Mouse (Mus musculus) lung, postnatal 4 days (tissue): ENCODE results near the gene Igsf21.

ENCODE experiments used
- DNase-seq, 2 experiments: peaks; one replicate each; pipeline ENCODE4 v3.0.0; 2021

Igsf21 gene

DNA sequence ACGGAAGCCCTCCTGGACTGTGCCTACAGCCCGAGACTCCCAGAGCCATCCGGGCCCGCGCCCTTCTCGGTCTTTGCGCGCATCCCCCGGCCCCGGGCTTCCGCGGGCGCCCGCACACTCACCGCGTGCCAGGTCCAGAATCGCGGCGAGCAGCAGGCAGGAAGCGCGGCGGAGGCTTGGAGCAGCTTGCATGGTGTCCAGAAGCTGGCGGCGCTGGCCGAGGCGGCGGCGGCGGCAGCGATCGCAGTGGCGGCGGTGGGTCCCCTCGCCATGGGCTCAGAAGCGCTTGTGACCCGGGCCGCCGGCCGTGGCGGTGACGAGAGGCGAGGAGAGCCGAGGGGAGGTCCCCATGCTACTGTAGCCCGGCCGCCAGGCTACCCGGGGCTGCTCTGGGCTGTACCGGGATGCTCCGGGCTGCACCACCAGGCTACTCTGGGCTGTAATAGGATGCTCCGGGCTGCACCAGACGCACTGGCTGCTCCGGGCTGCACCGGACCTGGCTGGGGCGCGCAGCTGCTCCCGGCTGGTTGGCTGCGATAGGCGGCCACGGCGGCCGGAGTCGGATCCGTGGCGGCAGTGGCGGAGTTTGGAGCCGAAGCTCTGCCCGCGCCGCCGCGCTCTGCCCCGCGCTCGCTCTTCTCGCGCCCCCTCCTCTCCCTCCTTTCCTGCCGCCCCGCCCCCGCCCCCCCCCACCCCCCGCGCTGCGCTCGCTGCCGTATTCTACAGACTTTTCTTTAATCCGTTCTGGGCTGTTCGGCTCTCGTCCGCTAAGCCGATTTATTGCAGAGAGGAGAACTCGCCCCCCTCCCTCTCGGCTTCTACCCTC, at the start of gene Igsf21:
Igsf21 (minus strand) TSS at position 605 of the 826 bp plus-strand sequence.
- DNase-seq = peak in 1 of 2 experiments; percentile 24

DNA sequence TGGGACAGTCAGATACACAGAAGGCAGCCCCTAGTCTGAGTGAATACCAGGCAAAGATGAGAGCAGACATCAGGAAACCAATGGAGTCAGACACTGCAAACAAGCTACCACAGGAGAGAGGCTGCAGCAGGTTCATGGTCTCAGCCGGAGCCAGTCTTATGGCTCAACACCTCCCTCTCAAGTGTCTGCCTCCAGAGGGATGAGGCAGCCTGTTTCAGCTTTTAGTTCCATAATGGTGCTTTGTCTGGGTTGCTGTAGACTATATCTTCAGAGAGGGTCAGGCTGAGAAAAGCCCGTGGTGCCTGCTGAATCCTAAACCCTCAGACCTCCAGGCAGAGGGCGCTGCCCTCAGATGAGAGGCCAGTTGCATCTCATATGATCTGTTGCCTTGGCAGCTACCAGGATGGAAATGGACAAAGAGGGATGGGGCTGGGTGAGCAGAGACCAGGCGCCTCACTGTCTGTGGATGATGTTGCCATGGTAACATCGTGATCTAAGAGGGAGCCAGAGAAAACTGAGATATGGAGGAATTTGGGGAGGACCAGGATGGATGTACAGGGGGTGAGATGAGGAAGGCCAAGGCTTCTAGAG, 39.2 kb upstream of the Igsf21 start:
- DNase-seq = no peak

DNA sequence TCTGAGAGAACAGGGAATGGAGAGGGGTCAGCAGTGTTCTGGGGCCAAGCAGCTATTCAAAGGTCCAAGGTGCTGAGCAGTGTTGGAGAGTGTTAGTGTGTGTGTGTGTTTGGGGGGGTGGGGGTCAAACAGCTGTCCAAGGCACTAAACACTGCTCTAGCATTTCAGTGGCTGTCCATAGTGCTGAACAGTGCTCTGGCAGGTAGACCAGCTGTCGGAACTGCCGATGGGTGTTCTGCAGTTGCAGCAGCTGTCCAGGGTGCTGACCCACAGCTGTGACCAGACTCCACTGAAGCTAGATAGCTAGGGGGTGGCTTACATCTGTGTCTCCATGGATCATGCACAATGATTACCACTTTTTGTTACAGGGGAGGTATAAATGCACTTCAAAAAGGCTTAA, 36.8 kb upstream of the Igsf21 start:
- peak; percentile 47 to 53 for DNase-seq

DNA sequence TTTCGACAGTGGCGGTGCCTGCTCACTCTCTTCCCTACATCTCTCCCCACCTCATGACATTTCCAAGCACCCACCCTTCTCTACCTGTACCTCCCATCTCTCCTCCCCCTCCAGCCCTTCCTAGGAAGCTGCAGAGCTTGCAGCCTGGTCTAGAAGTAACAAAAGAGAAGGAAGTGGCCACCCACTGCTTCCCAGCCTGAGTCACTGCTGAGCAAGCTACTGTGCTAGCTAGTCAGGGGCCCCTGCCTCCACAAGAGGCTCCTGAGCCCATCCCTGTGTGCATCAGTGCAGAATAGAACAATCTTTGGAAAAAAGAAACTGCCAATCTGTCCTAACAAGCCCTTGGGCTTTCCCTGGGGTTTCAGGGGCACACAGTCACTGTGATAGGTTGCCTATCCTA, 31.7 kb upstream of the Igsf21 start:
- DNase-seq = no peak

DNA sequence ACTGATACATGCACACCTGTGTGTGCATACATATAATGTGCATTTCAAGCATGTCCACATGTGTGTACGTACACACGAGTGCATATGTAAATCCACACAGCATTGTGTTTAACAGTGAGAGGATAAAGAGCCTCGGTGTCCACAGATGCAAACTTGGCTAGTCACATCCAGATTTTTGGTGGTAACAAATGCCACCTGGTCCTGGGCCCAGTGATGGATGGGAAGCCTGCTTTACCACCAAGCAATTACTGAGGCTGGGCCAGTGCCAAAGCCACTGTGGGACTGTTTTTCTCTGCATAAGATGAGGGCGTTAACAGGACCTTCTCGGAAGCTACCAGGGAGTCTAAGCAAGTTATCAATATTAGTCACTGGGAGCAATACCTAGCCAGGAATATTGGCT, 25.3 kb upstream of the Igsf21 start:
- DNase-seq = no peak

DNA sequence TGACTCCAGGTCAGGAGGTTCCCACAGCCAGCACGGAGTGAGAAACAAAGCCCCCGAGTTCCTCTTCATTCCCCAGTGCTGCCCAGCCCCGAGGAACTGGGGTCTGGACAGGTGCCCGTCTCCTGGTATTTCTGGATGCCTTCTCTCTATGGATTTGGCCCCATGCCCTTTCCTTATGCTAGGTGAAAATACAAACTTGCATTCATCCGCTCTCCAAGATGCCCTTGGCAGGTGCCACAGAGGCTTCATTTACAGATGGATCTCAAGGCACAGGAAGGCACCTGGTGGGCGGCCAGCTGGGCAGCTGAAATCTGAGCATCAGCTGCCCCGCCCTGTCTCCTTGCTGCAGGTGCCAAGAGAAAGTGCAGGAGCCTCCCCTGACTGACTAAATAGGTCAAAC, 23.9 kb upstream of the Igsf21 start:
- DNase-seq = no peak

DNA sequence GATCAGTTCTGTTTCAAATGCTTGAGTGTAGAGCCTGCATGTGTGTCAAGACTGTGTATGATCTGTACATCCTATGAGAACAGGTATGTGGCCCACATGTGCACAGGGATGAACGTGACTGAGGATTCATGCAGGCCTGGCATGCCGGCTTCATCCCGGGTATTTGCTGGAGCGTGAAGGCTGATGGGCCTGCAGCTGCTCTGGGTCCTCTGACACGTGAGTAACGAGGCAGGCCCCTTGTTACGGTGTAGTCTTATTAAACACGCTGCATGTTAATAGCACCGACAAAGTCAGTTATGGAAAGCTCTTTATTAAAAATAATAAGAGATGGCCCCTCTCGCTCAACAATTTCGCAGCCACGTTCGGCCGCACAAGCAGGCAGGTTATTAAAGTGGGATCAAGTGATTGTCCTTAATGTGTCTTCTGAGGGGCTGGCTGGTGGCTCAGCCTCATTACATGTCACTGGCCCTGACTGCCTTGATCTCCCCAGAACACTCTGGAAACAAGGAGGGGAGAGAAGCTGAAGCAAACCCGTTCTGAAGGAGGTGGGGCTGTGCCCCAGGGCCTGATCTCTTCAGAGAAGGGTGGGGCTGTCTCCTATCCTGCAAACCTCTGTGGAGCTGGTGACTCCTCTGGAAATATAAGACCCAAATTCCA, 22.7 kb upstream of the Igsf21 start:
- DNase-seq = no peak

DNA sequence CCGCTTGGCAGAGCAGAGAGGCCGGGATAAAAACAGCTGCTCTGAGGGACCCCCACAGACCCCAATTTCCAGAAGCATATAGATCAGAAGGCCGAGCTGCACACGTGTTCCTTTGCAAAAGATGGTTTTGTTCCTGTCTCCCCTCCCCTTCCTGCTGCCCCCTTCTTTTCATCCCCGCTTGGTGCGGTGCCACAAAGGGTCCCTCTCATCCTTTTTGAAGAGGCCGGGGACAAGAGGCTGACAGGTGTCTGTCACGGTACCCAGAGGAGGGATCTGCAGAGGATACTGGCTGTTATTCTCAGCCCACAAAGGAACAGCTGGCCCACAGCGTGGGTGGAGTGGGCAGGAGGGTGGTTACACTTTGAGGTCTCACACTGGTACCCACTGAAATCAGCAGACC, 21.3 kb upstream of the Igsf21 start:
- DNase-seq = no peak

DNA sequence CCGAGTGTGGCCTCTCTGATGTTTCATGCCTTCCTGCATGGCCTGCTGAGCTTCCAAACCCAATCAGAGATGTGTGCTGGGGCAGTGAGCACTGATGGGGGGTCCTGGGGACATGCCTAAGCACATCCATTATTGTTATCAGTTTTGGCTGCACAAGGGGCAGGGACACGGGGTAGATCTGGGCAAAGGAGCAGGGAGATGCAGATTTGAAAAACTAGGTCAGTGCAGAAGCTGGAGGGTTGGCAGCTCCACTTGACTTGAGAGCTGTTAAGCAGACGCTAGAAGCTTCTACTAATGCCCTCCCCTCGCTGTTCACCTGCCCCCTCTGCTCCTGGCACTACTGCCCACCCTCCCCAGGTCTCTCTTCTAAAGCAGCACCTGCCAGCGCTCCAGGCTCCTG, 20.5 kb upstream of the Igsf21 start:
- no peak for DNase-seq

DNA sequence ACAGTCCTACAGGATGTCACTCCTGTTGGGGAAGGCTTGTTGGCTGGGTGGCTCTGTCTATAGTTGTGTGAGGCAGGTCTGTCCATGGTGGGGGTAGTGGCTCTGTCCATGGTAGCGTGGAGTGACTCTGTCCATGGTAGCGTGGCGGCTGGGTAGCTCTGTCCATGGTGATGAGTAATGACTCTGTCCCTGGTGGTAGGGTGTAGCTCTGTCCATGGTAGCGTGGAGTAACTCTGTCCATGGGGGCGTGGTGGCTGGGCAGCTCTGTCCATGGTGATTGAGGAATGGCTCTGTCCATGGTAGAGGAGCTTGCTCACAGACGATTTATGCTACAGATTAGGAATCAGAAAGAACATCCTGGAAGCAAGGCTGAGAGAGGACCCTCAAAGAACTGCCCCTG, 12.4 kb upstream of the Igsf21 start:
- peak; percentile 65 to 66 for DNase-seq

DNA sequence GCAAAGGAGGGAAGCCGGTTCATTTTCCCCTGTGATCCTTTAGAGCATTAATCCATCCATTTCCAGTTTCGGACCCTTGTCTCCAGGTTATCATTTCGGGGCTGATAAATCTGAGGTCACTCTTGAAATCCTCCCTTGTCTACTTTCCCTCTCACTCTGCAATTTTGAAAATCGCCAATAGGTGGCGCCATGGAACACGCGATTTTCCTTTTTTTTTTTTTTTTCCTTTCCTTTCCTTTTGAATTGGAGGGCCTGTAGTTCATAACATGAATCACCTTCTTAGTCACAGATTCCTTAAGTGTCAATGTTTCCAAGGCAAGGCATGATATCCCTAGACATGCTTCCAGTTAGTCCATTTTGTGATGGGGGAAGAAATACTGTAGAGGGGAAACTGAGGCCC, 5.8 kb upstream of the Igsf21 start:
- DNase-seq = no peak

DNA sequence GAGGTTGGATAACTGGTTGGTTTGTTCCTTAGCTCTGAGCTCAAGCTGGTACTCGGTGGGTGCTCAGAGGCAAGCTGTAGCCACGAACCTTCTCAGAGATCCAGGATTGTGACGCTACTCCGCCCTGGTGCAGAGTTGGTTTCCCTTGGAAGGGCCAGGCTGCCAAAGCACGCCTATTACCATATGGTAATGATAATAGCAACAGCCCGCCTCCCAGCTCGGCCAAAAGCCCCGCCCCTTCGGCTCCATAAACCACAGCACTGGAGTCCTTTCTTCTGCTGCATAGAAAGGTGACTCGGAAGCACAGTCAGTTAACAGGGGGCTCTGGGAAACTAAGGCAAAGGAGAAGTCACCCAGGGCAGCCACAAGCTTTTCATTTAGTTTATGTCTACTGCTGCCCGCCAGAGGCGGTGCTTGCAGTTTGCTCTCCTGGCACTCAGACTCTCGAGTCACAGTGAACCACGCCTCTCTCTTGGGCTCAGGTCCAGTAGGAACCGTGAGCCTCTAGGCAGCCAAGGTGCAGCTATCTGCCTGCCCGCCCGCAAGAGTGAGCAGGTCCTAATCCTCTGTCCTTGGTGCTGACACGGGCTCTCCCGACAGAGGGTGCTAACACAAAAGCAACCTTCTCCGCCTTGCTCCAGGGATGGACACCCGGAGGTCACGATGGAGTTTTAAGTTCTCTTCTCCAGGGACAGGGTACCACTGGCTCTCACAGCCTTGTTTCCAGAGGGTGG, 2.6 kb upstream of the Igsf21 start:
- DNase-seq = peak; percentile 40 to 61

DNA sequence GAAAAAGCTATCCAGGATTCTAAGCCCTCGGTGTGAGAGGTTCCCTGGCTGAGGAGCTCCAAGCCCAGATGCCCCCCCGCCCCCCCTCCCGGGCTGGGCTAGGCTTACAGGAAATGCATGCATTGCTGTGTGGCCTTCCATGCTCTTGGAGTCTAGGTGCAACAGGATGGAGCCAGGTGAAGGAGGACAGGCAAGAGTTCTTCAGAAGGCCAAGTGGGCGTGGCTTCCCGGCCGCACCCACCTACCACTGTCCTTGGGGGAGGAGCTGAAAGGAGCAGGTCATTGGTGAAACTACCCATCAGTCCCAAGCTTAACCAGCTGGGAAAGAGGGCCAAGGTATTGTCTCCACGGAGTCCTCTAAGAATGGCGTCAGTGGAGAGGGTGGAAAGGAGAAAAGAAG, 1.8 kb upstream of the Igsf21 start:
- no peak for DNase-seq

DNA sequence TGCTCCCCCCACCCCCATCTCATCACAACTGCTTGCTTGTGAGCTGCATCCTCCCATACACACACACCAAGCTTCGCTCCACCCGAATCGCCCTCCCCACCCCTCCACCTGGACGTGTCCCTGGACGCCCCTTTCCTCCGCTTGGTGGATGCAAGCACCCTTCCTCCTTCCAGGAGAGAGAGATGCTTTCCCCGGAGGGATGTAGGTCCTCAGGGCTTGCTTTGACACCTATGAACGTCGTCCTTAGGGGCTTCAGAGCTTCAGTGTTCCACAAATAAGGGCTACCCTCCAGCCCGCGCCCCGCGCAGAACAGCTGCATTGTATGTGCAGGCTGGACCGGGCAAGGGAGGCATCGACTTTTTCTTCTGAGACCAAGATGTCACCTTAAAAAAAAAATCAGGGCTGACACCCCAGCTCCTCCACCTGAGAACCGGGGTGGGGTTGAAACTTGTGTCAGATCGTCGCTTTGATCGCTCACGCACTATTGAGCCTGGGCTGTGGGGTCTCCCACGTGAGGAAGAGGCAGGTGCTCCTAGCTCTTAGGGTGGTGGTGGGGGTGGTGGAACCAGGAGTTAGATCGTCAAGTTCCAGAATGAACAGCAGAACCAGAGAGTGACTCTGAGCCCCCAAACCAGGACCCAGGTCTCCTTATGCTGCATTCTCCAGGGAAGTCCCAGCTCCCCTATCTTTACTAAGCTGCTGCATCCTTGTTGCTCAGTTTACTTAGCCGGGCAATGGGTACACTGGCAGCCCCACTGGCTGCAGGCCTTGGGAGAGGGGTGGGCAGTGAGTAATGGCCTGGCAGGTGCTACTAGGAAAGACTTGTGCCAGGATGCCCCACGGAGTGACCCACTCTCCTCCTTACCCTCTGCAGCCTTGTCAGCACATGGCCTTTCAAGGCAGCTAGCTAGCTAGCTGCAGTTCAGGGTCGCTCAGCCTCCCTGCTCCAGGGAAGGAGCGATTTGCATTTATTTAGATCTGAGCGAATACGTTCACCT, 721 bp upstream of the Igsf21 start:
- DNase-seq = no peak

DNA sequence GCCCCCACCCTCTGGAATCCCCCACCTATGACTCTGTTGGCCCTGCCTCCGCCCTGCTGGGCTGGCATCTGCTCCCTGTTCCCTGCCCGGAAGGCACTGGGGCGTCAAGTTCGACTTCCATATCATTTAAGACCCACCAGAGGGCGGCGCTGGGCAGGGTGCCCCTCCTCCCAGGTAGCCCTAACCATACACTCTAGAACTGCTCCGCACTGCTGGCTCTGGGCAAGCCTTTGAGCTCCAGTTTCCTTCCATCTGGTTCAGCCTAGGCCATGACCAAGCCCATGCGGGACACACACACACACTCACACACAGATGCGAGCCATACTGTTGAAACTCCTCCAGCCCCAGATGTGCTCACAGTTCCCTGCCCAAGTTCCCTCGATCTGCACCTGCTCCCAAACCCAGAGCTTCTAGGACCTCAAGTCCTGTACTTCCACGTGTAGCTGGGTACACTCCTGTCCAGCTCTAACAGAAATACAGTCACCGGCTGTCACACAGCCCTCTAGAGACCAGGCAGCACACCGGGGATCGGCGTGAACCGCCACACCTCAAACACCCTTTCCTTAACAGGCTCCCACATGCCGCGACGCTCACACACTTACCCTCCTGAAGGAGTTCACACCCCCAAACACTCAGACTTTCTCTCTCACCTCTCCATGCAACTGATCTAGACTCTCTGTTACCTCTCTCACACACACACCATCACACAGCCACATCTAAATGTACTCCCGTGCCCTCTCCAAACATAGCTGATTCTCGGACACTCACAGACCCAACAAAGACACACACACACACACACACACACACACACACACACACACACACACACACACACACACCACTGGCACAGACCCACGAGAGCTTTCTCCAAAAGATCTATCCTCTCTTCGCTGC, 1.1 kb downstream of the Igsf21 start:
- DNase-seq = no peak

DNA sequence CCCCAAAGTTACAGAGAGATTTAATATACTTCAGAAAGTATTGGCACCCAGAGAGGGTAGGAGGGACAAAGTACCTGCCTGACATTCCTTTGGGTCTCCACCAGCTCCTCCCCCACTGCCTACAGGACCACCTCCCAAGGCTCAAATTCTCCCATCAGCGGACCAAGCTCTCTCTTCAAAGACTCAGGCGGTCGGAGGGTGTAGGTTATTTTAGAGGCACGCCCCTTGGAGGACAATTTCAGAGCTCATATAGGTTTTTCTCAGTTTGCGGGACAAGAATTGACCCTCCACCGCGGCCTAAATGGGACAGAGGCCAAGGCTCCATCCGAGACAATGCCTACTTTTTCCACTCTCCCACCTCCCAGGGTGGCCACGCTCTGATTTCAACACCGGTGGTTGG, 1.7 kb downstream of the Igsf21 start:
- no peak for DNase-seq

DNA sequence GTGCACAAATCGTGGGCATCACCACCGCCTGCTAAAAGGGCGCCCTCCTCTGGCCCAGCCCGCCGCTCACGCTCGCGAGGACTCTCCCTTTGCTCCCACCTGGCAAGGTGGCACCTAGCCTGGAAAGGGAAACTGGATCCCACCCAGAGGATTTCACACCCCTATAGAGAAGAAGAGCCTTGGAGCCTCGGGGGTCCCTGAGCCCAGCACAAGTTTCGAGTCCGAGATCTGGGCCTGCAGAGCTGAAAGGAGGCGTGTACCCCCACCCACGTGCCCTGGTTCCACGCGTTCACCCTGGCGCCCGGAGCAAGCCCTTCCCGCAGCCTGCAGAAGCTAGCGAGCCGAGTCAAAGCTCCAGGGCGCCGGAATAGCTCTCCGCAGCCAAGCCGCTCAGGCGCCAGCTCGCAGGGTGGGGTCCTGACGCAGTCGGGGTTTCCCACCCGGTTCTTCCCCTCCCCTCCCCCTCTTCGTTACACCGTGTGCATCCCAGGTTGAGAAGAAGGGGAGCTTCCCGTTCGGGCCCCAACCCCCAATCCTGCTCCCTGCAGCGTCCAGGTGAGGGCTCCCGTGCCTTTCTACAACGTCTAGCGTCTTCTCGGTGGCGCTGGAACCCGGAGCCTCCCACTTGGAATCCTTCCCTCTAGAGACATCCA, 2.3 kb downstream of the Igsf21 start:
- no peak for DNase-seq

DNA sequence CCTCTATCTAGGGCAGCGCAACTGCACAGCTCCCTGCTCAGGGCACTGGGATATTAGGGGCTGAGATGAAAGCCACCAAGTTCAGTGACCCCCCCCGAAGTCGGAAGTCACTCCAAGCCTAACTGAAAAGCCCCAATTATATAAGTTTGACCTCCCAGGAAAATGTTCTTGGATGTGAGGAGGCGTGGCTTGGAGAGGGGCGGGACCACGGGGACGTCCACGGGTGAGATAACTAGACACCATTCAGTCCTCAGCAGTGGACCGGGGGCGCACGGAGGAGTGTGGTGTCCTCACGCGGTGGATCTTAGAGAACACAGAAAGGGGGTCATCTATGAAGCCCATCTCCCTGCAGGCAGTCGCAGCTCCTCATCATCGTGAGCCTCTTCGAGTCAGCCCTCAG, 3.4 kb downstream of the Igsf21 start:
- DNase-seq = no peak

DNA sequence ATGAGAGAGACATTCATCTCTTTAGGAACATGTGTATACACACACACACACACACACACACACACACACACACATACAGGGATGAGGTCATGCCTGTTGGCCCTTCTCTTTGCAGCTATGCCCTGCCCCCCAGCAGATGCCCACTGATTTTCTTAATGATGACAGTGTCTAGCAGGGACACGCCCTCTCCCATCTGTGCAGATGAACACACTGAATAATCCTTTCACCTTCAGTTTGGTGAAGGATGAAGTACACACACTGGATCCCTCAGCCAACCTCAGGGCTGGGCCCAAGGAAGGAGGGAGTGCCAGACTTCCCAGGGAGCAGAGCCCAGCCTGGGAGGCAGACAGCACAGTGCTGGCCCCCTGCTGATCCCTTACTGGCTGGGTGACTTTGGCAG, 4.3 kb downstream of the Igsf21 start:
- no peak for DNase-seq

DNA sequence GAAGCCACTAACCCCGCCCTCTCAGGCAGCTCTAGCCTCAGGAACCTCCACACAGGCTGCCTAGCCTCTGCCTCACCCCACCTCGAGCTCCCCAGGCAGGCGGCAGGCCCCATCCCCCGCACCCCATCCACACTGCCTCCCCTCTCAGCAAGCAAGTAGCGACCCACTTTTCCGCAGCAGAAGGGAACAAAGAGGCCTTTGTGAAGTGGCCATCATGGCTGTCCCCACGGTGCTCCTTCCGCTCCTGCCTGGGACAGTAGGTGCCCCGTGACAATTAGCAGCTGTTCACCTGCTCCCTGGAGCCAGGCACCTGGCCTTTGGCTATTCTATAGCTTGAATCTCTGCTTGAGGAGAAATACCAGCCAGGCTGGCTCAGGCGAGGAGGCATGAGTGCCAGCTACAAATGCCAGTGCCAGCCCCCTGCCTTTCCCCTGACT, 9.3 kb downstream of the Igsf21 start:
- no peak for DNase-seq
